Mouse (Mus musculus) limb, embryonic 15.5 days (tissue): ENCODE results near the gene Kansl1l. TPM values are rescaled to one million over a fixed set of nuclear protein-coding genes. Genes with fewer than 3 reads are reported as not detected.

Experiments
- ATAC-seq: fragments of 200-750 bp; cut with Nextera tagmentation; 2 replicates; pipeline ENCODE4 v1.8.0; 2017; ENCODE audit warnings: low read depth, moderate TSS enrichment; ENCODE audit not compliant: insufficient number of reproducible peaks, low FRiP score, low TSS enrichment
- H3K27ac ChIP-seq: fragments of 300-500 bp; sonication (generic); 2 replicates; pipeline ENCODE4 v1.5.1; 2015; ENCODE audit warnings: moderate library complexity, mild to moderate bottlenecking, inconsistent platforms
- H3K27me3 ChIP-seq: fragments of 300-500 bp; sonication (generic); 2 replicates; pipeline ENCODE4 v1.6.1; 2015; ENCODE audit warnings: inconsistent platforms
- H3K36me3 ChIP-seq: fragments of 300-500 bp; sonication (generic); 2 replicates; pipeline ENCODE4 v1.6.1; 2015; ENCODE audit warnings: inconsistent platforms
- H3K4me1 ChIP-seq: fragments of 300-500 bp; sonication (generic); 2 replicates; pipeline ENCODE4 v1.6.1; 2015; ENCODE audit warnings: inconsistent platforms
- H3K4me2 ChIP-seq: fragments of 300-500 bp; sonication (generic); 2 replicates; pipeline ENCODE4 v1.6.1; 2015; ENCODE audit warnings: mild to moderate bottlenecking, inconsistent platforms
- H3K4me3 ChIP-seq: fragments of 300-500 bp; sonication (generic); 2 replicates; pipeline ENCODE4 v1.5.1; 2015; ENCODE audit warnings: mild to moderate bottlenecking, inconsistent platforms
- H3K9ac ChIP-seq: fragments of 300-500 bp; sonication (generic); 2 replicates; pipeline ENCODE4 v1.6.1; 2015; ENCODE audit warnings: inconsistent platforms
- H3K9me3 ChIP-seq: fragments of 300-500 bp; sonication (generic); 2 replicates; pipeline ENCODE4 v1.6.1; 2016; ENCODE audit warnings: inconsistent platforms
- WGBS: fragments of 180-500 bp; shearing (Covaris S2); methylation state at CpG from one replicate; pipeline ENCODE4 v1.1.7; 2015; 5-methylcytosine and 5-hydroxymethylcytosine counted together
- polyA plus RNA-seq: library from polyadenylated mRNA; unstranded; fragments of >200 nt; fragmentation: Nextera tagmentation; extraction: Ambion mirVana; gene quantifications from 2 replicates; pipeline ENCODE4 v1.2.1, GENCODE M21; 2015

The Kansl1l gene
- polyA plus RNA-seq, 1 experiment from 2014 or later, result 14.8 TPM

- Histone ChIP-seq H3K27me3 (no peaks in the 10 kb centered on the region), H3K36me3 (no peaks in the 10 kb centered on the region), H3K27ac (no peak overlapping the region), H3K4me3 (no peak overlapping the region), H3K4me2 (no peak overlapping the region), H3K4me1 (no peaks in the 10 kb centered on the region), H3K9me3 (no peaks in the 10 kb centered on the region), H3K9ac (no peak overlapping the region)
- 80% methylated on average over 8 of the region's 8 CpGs for WGBS
- no peak for ATAC-seq
These were observed 124.5 kb downstream of the Kansl1l start for GRCm38 (mm10) chr1:66692780-66693392.

GRCm38 (mm10) chr1:66692308-66692707 is 125.1 kb downstream of the Kansl1l start:
- WGBS, result 68% methylated on average over 1 of the region's 1 CpGs
- H3K4me1 ChIP-seq, result no peaks in the 10 kb centered on the region
- no peak for ATAC-seq
- no peaks in the 10 kb centered on the region for H3K36me3 ChIP-seq
- no peak overlapping the region for H3K4me2 ChIP-seq
- no peak overlapping the region for H3K4me3 ChIP-seq
- no peaks in the 10 kb centered on the region for H3K27me3 ChIP-seq
- H3K9ac ChIP-seq, result no peak overlapping the region
- H3K9me3 ChIP-seq, result no peaks in the 10 kb centered on the region
- H3K27ac ChIP-seq, result no peak overlapping the region

GRCm38 (mm10) chr1:66691772-66692171 is 125.6 kb downstream of the Kansl1l start:
- H3K4me3 ChIP-seq, result no peak overlapping the region
- H3K27me3 ChIP-seq, result no peaks in the 10 kb centered on the region
- no peaks in the 10 kb centered on the region for H3K36me3 ChIP-seq
- H3K9me3 ChIP-seq, result no peaks in the 10 kb centered on the region
- no peak overlapping the region for H3K9ac ChIP-seq
- no peak overlapping the region for H3K4me2 ChIP-seq
- 65% methylated on average over 3 of the region's 3 CpGs for WGBS
- ATAC-seq, result no peak
- H3K4me1 ChIP-seq, result no peaks in the 10 kb centered on the region
- H3K27ac ChIP-seq, result no peak overlapping the region

- H3K9me3 ChIP-seq, result no peaks in the 10 kb centered on the region
- no peaks in the 10 kb centered on the region for H3K27me3 ChIP-seq
- H3K27ac ChIP-seq, result no peak overlapping the region
- ATAC-seq, result no peak
- no peaks in the 10 kb centered on the region for H3K36me3 ChIP-seq
- H3K4me2 ChIP-seq, result no peak overlapping the region
- H3K9ac ChIP-seq, result no peak overlapping the region
- H3K4me3 ChIP-seq, result no peak overlapping the region
- 81% methylated on average over 5 of the region's 5 CpGs for WGBS
- H3K4me1 ChIP-seq, result no peaks in the 10 kb centered on the region
These were observed 134.4 kb downstream of the Kansl1l start for GRCm38 (mm10) chr1:66682974-66683373.

GRCm38 (mm10) chr1:66678662-66679061 is 138.7 kb downstream of the Kansl1l start:
- 29% methylated on average over 2 of the region's 2 CpGs for WGBS

GRCm38 (mm10) chr1:66677928-66678327 is 139.4 kb downstream of the Kansl1l start:
- Histone ChIP-seq H3K9ac (no peak overlapping the region), H3K4me2 (no peak overlapping the region), H3K4me3 (no peak overlapping the region), H3K36me3 (no peaks in the 10 kb centered on the region), H3K9me3 (no peaks in the 10 kb centered on the region), H3K27me3 (no peaks in the 10 kb centered on the region), H3K4me1 (no peaks in the 10 kb centered on the region), H3K27ac (no peak overlapping the region)
- no peak for ATAC-seq
- 78% methylated on average over 14 of the region's 14 CpGs for WGBS

More at GRCm38 (mm10) chr1:66678662-66679061, 138.7 kb downstream of the Kansl1l start:
- Histone ChIP-seq H3K9me3 (no peaks in the 10 kb centered on the region), H3K4me2 (no peak overlapping the region), H3K27me3 (no peaks in the 10 kb centered on the region), H3K4me3 (no peak overlapping the region), H3K36me3 (no peaks in the 10 kb centered on the region), H3K27ac (no peak overlapping the region), H3K4me1 (no peaks in the 10 kb centered on the region), H3K9ac (no peak overlapping the region)
- ATAC-seq, result no peak

GRCm38 (mm10) chr1:66672812-66673211 is 144.6 kb downstream of the Kansl1l start:
- no peak overlapping the region for H3K27ac ChIP-seq
- H3K4me3 ChIP-seq, result no peak overlapping the region
- no peak overlapping the region for H3K9ac ChIP-seq
- H3K27me3 ChIP-seq, result no peaks in the 10 kb centered on the region
- H3K9me3 ChIP-seq, result no peaks in the 10 kb centered on the region
- ATAC-seq, result no peak
- H3K4me1 ChIP-seq, result no peaks in the 10 kb centered on the region
- WGBS, result 77% methylated on average over 7 of the region's 7 CpGs
- no peak overlapping the region for H3K4me2 ChIP-seq
- no peaks in the 10 kb centered on the region for H3K36me3 ChIP-seq

GRCm38 (mm10) chr1:66671475-66671874 is 145.9 kb downstream of the Kansl1l start:
- Histone ChIP-seq H3K4me2 (no peak overlapping the region), H3K27ac (no peak overlapping the region), H3K36me3 (no peaks in the 10 kb centered on the region), H3K4me3 (no peak overlapping the region), H3K9me3 (no peaks in the 10 kb centered on the region), H3K9ac (no peak overlapping the region), H3K4me1 (no peaks in the 10 kb centered on the region), H3K27me3 (no peaks in the 10 kb centered on the region)
- no peak for ATAC-seq
- WGBS, result 76% methylated on average over 7 of the region's 7 CpGs

Other genes with a start within 250 kb of the Kansl1l start
- 40.4 and 45.9 TPM in 2 replicates for gene Rpe, start 116.7 kb downstream of the Kansl1l start, polyA plus RNA-seq
- gene Acadl, start 45.7 kb upstream of the Kansl1l start, polyA plus RNA-seq, result 90.3 and 122 TPM in 2 replicates
- 493 and 1,364 TPM in 2 replicates for gene Myl1, start 127.8 kb upstream of the Kansl1l start, polyA plus RNA-seq
- gene Lancl1, start 221.3 kb upstream of the Kansl1l start, polyA plus RNA-seq, result 130 and 137 TPM in 2 replicates